Mouse (Mus musculus) embryonic facial prominence, embryonic 10.5 days (tissue): ENCODE results near the gene Oscp1. TPM values are rescaled to one million over a fixed set of nuclear protein-coding genes. Genes with fewer than 3 reads are reported as not detected.

Source experiments
- DNase-seq: peaks from one replicate; pipeline ENCODE4 v3.0.0-alpha.2; 2017; ENCODE audit warnings: low spot score
- H3K27ac ChIP-seq: fragments of 300-500 bp; sonication (generic); replicated peaks from 2 replicates; pipeline ENCODE4 v1.5.1; 2016; ENCODE audit warnings: mild to moderate bottlenecking
- H3K27me3 ChIP-seq: fragments of 300-500 bp; sonication (generic); replicated peaks from 2 replicates; pipeline ENCODE4 v1.6.1; 2016; ENCODE audit warnings: low read depth, mild to moderate bottlenecking; ENCODE audit not compliant: poor library complexity, severe bottlenecking
- H3K36me3 ChIP-seq: fragments of 300-500 bp; sonication (generic); replicated peaks from 2 replicates; pipeline ENCODE4 v1.6.1; 2016; ENCODE audit warnings: mild to moderate bottlenecking, moderate library complexity
- H3K4me1 ChIP-seq: fragments of 300-500 bp; sonication (generic); 2 replicates; pipeline ENCODE4 v1.6.1; 2016
- H3K4me3 ChIP-seq: fragments of 300-500 bp; sonication (generic); 2 replicates; pipeline ENCODE4 v1.5.1; 2016; ENCODE audit warnings: mild to moderate bottlenecking, moderate library complexity
- H3K9me3 ChIP-seq: fragments of 300-500 bp; sonication (generic); 2 replicates; pipeline ENCODE4 v1.6.1; 2016; ENCODE audit warnings: mild to moderate bottlenecking
- WGBS: fragments of 180-500 bp; shearing (Covaris S2); methylation state at CpG from one replicate; pipeline ENCODE4 v1.1.7; 2016; 5-methylcytosine and 5-hydroxymethylcytosine counted together
- polyA plus RNA-seq: library from polyadenylated mRNA; unstranded; fragments of >200 nt; fragmentation: Nextera tagmentation; extraction: Ambion mirVana; gene quantifications from 2 replicates; pipeline ENCODE4 v1.2.1, GENCODE M21; 2016

The Oscp1 gene
- polyA plus RNA-seq, 1 experiment from 2014 or later, result 24.2 TPM

DNA sequence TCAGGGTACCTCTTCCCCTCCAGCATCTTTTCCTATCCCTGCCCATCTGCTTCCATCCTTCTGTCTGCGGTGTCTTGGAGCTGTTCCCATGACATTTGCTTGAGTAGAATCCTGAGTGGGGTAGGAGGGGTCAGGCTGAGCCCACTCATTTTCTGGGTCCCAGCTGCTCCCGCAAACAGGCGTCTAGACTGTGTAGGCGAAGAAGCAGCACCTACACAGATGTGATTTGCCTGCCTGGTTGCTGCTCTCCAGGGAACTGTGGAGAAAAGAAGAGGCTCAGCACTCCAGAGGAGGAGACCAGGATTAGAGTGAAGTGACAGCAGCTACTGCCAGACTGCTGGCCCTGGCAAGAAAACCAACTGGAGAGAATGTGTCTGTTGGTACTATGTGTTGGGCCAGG, 60.3 kb downstream of the Oscp1 start:
- Histone ChIP-seq H3K27me3 (no peaks in the 10 kb centered on the region), H3K36me3 (peaks cover 46% of the 10 kb centered on the region), H3K9me3 (peaks cover 11% of the 10 kb centered on the region; the same call in 1 of the 2 replicates), H3K4me1 (peaks cover 12% of the 10 kb centered on the region), H3K27ac (no peak overlapping the region), H3K4me3 (no peak overlapping the region)
- no peak for DNase-seq
- WGBS, result 92% methylated on average over 4 of the region's 4 CpGs

DNA sequence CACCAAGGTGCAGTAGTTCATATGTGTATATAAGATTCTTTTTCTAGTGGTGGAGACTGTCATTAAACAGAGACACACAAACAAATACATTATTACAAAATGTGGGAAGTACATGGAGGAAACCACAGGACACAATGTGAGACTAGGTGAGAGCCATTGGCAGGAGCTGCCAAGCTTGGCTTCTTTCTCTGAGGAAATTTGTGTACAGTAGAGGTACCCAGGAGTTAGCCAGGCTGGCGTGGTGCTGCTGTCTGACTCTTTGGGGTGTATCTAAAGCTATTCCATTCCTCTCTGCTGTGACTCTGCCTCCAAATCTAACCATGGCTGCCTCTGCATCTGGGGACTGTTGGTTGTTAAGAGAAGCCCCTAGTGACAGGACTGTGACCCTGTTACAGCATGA, 60.7 kb downstream of the Oscp1 start:
- DNase-seq, result no peak
- H3K4me1 ChIP-seq, result peaks cover 9% of the 10 kb centered on the region
- no peaks in the 10 kb centered on the region for H3K27me3 ChIP-seq
- H3K4me3 ChIP-seq, result no peak overlapping the region
- WGBS, result 76% methylated on average over 1 of the region's 1 CpGs
- H3K27ac ChIP-seq, result no peak overlapping the region
- H3K9me3 ChIP-seq, result peaks cover 11% of the 10 kb centered on the region; the same call in 1 of the 2 replicates
- peaks cover 48% of the 10 kb centered on the region for H3K36me3 ChIP-seq

DNA sequence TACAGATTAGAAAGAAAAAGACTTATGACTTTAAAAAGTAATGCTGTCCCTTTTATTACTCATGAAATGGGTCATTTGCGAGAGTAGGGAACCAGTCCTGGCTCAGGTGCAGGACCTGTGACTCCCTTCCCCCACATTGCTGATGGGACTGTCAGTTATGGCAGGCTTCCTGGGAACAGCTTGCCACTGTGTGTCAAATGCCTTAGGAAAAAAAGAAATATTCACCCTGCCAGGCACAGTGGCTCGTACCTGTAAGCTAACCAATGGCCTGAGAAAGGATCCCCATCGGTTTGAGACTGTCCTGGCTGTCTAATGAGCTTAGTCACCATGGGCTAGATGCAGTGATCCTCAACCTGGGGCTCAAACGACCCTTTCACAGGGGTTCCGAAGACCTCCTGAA, 61.7 kb downstream of the Oscp1 start:
- Histone ChIP-seq H3K36me3 (peaks cover 58% of the 10 kb centered on the region), H3K4me3 (no peak overlapping the region), H3K27me3 (no peaks in the 10 kb centered on the region), H3K9me3 (peaks cover 11% of the 10 kb centered on the region; the same call in 1 of the 2 replicates), H3K27ac (no peak overlapping the region), H3K4me1 (peaks cover 9% of the 10 kb centered on the region)
- 92% methylated on average over 5 of the region's 5 CpGs for WGBS
- no peak for DNase-seq

DNA sequence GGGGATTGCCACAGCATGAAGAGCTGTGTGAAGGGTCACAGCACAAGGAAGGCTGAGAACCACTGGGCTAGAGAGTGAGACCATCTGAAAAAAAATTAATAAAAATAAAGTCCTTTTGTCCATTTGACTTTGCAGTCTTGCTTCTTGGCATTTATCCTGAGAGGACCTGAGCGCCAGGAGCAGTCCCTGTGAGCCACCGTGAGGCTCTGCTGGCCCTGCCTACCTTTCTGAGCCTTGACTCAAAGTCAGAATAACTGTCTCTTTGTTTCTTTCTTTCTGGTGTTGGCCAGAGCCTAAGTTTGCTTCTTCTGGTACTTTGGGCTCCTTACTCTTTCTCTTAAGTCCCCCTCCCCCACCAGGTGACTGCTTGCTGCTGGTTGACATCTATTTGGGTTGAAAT, 62.1 kb downstream of the Oscp1 start:
- Histone ChIP-seq H3K4me1 (peaks cover 7% of the 10 kb centered on the region), H3K4me3 (no peak overlapping the region), H3K27ac (no peak overlapping the region), H3K36me3 (peaks cover 62% of the 10 kb centered on the region), H3K9me3 (peaks cover 11% of the 10 kb centered on the region; the same call in 1 of the 2 replicates), H3K27me3 (no peaks in the 10 kb centered on the region)
- 93% methylated on average over 2 of the region's 2 CpGs for WGBS
- no peak for DNase-seq

DNA sequence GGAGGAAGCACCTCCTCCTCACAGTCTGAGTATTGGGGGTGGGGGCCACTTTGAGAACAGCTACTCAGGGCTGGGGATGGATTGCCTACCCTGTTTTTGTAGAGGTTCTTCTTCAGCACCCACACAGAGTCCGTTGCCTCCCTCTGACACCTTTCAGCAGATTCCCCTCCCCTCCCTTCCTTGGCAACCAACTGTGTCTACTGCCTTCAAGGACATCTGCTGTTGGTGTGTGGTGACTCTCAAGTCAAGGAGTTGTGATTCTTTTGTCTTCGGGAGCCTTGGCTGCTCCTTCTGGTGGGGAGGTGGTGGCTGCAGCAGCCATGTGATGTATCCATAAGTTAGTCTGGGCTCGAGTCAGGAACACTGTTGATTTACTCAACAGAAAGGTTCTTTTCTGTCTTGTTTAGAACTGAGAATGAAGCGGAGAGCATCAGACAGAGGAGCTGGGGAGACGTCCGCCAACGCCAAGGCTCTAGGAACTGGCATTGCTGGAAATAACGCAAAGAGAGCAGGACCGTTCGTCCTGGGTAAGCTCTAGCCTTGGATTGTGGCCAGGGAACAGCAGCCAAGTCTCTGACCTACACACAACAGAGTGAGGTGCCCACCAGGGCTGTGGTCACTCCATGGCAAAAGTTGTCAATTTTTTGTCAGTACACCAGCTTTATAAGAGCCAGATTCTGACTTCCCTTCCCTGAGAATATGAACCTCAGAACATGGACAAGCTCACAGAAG, 65.1 kb downstream of the Oscp1 start:
- Histone ChIP-seq H3K27ac (no peak overlapping the region), H3K4me3 (no peak overlapping the region), H3K36me3 (peaks cover 79% of the 10 kb centered on the region), H3K4me1 (no peaks in the 10 kb centered on the region), H3K9me3 (peaks cover 11% of the 10 kb centered on the region; the same call in 1 of the 2 replicates), H3K27me3 (no peaks in the 10 kb centered on the region)
- 92% methylated on average over 10 of the region's 10 CpGs for WGBS
- no peak for DNase-seq

DNA sequence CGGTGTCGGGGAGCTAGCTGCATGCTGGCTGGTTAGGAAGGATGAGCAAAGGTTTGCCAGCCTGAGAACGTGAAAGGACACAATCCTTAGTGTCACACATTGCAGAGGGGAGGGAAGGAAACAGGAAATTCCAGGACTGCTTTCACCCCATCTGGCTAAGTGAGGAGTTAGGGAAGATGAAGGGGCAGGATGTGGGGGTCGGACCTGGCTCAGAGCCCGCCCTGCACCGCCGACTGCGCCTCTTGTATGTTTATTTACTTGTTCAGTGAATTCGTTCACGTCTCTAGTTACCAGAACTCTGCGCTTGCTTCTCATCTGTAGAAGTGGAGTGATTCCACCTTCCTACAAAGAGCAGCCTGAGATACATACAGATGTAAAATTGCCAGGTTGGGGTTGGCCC, 72.1 kb downstream of the Oscp1 start:
- DNase-seq, result peak; percentile 54
- 40% methylated on average over 11 of the region's 11 CpGs for WGBS
- peak overlapping the region; percentile 74 for H3K27ac ChIP-seq
- no peaks in the 10 kb centered on the region for H3K27me3 ChIP-seq
- H3K4me1 ChIP-seq, result peaks cover 46% of the 10 kb centered on the region
- no peaks in the 10 kb centered on the region for H3K9me3 ChIP-seq
- H3K36me3 ChIP-seq, result peaks cover 92% of the 10 kb centered on the region
- H3K4me3 ChIP-seq, result no peak overlapping the region

DNA sequence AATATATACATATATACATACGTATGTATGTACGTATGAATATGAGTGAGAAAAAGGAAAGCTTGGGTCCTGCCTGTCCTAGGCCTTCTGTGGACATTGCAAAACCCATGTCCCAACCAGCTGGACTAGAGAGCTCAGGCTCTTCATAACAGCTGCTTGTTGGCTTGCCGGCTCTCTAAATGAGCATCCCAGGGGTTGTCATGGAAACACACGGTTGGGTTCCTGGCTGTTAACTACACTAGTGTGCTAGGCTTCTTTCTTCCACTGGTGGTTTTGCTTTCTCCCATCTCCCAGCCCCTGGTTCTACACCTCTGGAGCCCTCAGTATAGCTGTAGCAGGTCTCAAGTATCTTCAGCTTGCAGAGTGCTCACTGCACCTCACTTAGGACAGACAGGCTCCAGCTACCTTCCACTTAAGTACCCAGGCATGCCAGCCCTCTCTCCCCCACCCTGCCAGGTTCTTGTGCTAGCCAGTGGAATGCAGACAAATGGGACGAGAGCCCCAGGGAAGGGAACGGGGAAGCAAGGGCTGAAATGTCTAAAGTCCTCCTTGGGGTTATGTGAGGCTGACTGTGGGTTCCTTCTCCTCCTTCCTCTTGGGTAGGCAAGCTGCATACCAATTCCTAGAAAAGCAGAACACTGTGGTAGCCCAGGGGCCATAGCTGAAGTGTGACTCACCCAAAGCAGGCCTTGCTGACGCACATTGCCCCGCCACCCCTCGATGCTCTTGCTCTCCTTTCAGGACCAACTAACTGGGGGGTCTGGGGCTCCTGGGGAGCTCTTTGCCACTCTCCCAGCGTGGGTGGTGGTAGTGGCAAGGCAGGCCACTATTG, 73.1 kb downstream of the Oscp1 start:
- peak; percentile 37 for DNase-seq
- Histone ChIP-seq H3K27ac (peak overlapping the region; percentile 75), H3K4me1 (peaks cover 46% of the 10 kb centered on the region), H3K27me3 (no peaks in the 10 kb centered on the region), H3K4me3 (no peak overlapping the region), H3K36me3 (peaks cover 92% of the 10 kb centered on the region), H3K9me3 (no peaks in the 10 kb centered on the region)
- WGBS, result 65% methylated on average over 10 of the region's 10 CpGs

DNA sequence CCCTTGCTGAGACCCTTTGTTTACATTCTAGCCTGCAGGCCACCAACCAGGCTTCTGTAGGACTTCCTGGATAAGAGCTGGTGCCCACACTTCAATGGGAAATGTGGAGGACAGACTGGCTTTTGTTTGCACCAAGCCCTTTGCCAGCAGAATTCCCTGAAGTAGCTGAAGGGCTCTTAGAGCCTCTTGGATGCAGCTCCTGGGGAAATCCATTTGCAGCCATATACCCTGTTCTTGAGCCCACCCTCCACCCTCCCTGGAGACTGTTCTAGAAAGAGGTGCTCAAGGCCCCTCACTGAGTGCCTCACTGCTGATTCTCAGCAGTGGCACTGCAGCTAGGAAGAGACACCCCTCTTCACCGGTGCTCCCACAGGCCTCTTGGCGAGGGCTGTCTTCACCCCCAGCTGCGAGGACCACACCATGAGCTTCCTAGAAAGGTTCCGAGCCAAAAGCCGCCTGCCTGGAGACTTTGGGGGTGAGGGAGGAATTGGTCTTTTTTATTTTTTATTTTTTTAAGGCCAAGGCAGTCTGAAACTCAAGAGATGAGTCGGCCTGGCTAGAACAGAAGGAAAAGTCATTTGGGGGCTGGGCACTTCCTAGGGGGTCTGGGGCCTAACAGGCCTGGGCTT, 74.4 kb downstream of the Oscp1 start:
- Histone ChIP-seq H3K27ac (peak overlapping the region; percentile 75), H3K36me3 (peaks cover 91% of the 10 kb centered on the region), H3K4me1 (peaks cover 46% of the 10 kb centered on the region), H3K4me3 (no peak overlapping the region), H3K27me3 (no peaks in the 10 kb centered on the region), H3K9me3 (no peaks in the 10 kb centered on the region)
- DNase-seq, result no peak
- 81% methylated on average over 6 of the region's 6 CpGs for WGBS

DNA sequence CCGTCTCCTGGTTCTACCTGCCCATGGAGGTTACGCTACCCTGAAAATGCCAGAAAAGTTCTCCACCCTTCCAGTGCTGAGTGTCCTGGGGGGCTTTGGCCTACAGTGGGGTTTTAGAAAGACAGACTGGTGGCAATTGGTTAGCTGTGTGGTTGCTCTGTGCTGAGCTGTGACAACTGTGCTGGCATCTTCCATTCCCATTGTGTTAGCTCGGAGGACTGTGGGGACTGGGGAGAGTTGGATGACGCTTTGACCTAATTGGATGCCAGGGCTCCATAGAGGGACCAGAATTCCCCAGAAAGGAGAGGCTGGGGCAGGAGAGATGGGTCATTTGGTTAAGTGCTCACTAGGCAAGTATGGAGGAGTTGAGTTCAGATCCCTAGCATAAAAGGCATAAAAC, 75.9 kb downstream of the Oscp1 start:
- WGBS, result 91% methylated on average over 4 of the region's 4 CpGs
- Histone ChIP-seq H3K4me1 (peaks cover 43% of the 10 kb centered on the region), H3K4me3 (no peak overlapping the region), H3K9me3 (no peaks in the 10 kb centered on the region), H3K36me3 (peaks cover 91% of the 10 kb centered on the region), H3K27me3 (no peaks in the 10 kb centered on the region), H3K27ac (no peak overlapping the region)
- DNase-seq, result no peak

DNA sequence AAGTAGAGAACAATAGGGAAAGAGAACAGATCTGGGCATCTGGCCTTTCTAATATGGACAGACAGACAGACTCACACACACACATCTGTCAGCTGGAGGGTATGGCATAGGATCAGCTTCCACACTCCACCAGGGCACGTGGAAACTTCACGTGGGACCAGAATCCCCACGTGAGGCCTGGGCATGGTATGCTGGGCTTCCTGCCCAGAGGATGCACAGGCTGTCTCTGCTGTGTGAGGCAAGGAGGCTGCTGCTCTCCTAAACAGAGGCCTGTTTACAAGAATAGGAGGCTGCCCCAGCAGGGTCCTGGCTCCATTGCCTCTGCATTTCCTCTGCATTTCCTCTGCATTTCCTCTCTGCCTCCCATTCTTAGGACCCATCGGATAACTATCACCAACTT, 76.3 kb downstream of the Oscp1 start:
- H3K4me1 ChIP-seq, result peaks cover 39% of the 10 kb centered on the region
- no peaks in the 10 kb centered on the region for H3K9me3 ChIP-seq
- H3K27me3 ChIP-seq, result no peaks in the 10 kb centered on the region
- DNase-seq, result no peak
- H3K4me3 ChIP-seq, result no peak overlapping the region
- H3K36me3 ChIP-seq, result peaks cover 91% of the 10 kb centered on the region
- WGBS, result 91% methylated on average over 4 of the region's 4 CpGs
- H3K27ac ChIP-seq, result no peak overlapping the region

DNA sequence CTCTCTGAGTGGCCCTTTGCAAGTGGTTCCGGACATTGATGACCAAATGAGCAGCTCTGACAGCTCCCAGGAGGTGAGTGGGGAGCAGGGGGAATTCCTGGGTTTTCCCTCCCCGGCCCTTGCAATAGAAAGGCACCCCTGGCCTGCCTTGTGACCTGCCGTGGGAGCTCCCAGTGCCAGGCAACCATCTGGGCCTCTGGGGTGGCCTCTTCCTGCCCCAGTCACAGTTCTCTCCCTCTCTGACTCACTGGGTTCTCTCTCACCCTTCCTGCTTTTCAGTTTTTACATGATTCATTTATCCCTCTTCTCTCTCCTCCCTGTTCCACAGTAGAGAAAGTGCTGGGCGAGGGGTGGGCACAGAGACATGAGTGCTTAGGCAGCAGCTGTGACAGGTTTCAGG, 79.4 kb downstream of the Oscp1 start:
- H3K9me3 ChIP-seq, result no peaks in the 10 kb centered on the region
- H3K4me3 ChIP-seq, result no peak overlapping the region
- no peaks in the 10 kb centered on the region for H3K27me3 ChIP-seq
- no peak for DNase-seq
- H3K4me1 ChIP-seq, result peaks cover 25% of the 10 kb centered on the region
- 0 out of 2 replicates have a peak overlapping the region, but pooled peaks have one; percentile 14 for H3K27ac ChIP-seq
- H3K36me3 ChIP-seq, result peaks cover 81% of the 10 kb centered on the region
- 79% methylated on average over 4 of the region's 4 CpGs for WGBS

DNA sequence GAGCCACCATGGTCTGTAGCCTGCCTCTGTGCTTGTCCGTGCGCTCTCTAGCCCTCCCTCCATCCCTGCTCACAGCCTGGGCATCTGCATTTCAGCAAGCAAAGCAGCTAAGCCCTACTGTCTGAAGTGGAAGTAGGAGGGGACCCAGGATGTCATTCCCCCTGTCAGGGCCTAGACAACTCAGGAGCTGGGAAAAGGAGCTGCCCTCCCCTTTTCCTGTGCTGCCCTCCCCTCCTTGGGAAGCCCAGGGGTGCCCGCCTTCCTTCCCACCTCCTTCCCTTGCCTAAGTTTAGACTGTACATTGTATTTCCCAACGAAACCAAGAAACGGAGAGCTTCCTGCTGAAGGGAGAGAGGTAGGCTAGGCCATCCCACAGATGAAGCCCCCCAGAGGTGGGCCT, 82.7 kb downstream of the Oscp1 start:
- no peak for DNase-seq
- Histone ChIP-seq H3K27ac (peak overlapping the region; percentile 44; the same call in 1 of the 2 replicates), H3K36me3 (peaks cover 49% of the 10 kb centered on the region), H3K27me3 (no peaks in the 10 kb centered on the region; the same call in 1 of the 2 replicates), H3K4me3 (no peak overlapping the region), H3K9me3 (no peaks in the 10 kb centered on the region), H3K4me1 (peaks cover 28% of the 10 kb centered on the region)
- 68% methylated on average over 5 of the region's 5 CpGs for WGBS
